Mouse (Mus musculus) heart, postnatal 0 days (tissue): ENCODE measurements around the gene Pld3.

Experiments used
- CTCF ChIP-seq: IDR thresholded peaks from 2 replicates; pipeline ENCODE4 v1.5.1; 2016; ENCODE audit warnings: antibody characterized with exemption, control low read depth, low read depth
- EP300 ChIP-seq: IDR thresholded peaks from 2 replicates; pipeline ENCODE4 v1.6.1; 2016; ENCODE audit warnings: antibody characterized with exemption, low read depth

DNA sequence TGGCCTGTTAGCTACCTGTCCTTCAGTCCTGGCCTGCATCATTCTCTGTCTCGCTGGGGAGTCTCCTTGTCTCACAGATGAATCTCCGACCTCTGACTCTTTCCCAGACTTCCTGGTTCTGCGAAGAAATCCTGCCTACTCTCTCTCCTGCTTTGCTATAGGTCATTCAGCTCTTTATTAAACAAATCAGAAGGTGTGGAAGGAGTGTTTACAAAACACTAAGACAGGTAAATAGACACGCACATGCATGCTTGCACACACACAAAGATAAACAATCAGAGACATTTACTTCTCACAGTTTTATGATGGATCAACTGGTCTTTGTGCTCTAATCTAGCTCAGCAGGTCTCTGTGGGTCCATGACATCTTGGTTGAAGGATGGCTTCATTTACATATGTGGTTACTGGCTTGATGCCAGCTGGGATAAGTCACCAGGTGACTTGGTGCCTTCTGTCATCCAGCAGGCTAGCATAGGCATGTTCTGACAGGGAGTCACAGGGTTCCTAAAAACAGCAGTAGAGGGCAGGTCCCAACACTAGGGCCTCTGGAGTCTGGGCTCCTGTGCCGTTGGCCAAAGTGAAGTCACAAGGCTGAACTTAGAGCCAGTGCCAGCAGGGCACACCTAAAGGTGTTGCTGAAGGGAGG lies 16.7 kb upstream of the Pld3 start:
- no peak for TF ChIP-seq CTCF
- no peak for TF ChIP-seq EP300
